Mouse (Mus musculus) lung, embryonic 14.5 days (tissue): ENCODE data around the gene P3h2. TPM values are rescaled to one million over a fixed set of nuclear protein-coding genes. Genes with fewer than 3 reads are reported as not detected.

Experiments used
- ATAC-seq: fragments of 200-750 bp; cut with Nextera tagmentation; 2 replicates; pipeline ENCODE4 v1.8.0; 2017; ENCODE audit warnings: mild to moderate bottlenecking, moderate TSS enrichment, moderate library complexity; ENCODE audit not compliant: insufficient read depth
- DNase-seq: peaks from one replicate; pipeline ENCODE4 v3.0.0-alpha.2; 2015
- H3K27ac ChIP-seq: fragments of 300-500 bp; sonication (generic); 2 replicates; pipeline ENCODE4 v1.5.1; 2014; ENCODE audit warnings: low read depth, mild to moderate bottlenecking, moderate library complexity
- H3K27me3 ChIP-seq: fragments of 300-500 bp; sonication (generic); 2 replicates; pipeline ENCODE4 v1.6.1; 2014; ENCODE audit warnings: low read length, control low read depth; ENCODE audit not compliant: insufficient read depth
- H3K36me3 ChIP-seq: fragments of 300-500 bp; sonication (generic); 2 replicates; pipeline ENCODE4 v1.6.1; 2014; ENCODE audit warnings: control low read depth; ENCODE audit not compliant: insufficient read depth
- H3K4me1 ChIP-seq: fragments of 300-500 bp; sonication (generic); 2 replicates; pipeline ENCODE4 v1.6.1; 2014; ENCODE audit warnings: antibody characterized with exemption, control low read depth; ENCODE audit not compliant: insufficient read depth
- H3K4me2 ChIP-seq: fragments of 300-500 bp; sonication (generic); 2 replicates; pipeline ENCODE4 v1.6.1; 2014; ENCODE audit warnings: mild to moderate bottlenecking
- H3K4me3 ChIP-seq: fragments of 300-500 bp; sonication (generic); 2 replicates; pipeline ENCODE4 v1.5.1; 2014; ENCODE audit warnings: low read depth, low read length
- H3K9ac ChIP-seq: fragments of 300-500 bp; sonication (generic); 2 replicates; pipeline ENCODE4 v1.6.1; 2014
- H3K9me3 ChIP-seq: fragments of 300-500 bp; sonication (generic); 2 replicates; pipeline ENCODE4 v1.6.1; 2016; ENCODE audit warnings: low read depth, low read length, control low read depth
- CTCF ChIP-seq: IDR thresholded peaks from 2 replicates; pipeline ENCODE4 v1.5.1; 2016; ENCODE audit warnings: antibody characterized with exemption, low read depth
- WGBS: fragments of 180-500 bp; shearing (Covaris S2); extraction: QIAGEN DNeasy Blood & Tissue Kit; methylation state at CpG from one replicate; pipeline ENCODE4 v1.1.7; 2014; 5-methylcytosine and 5-hydroxymethylcytosine counted together
- polyA plus RNA-seq: library from polyadenylated mRNA; unstranded; fragments of >200 nt; fragmentation: Nextera tagmentation; extraction: Ambion mirVana; gene quantifications from 2 replicates; pipeline ENCODE4 v1.2.1, GENCODE M21; 2014

Gene P3h2
- polyA plus RNA-seq, 1 experiment from 2014 or later: 9.1 TPM

DNA sequence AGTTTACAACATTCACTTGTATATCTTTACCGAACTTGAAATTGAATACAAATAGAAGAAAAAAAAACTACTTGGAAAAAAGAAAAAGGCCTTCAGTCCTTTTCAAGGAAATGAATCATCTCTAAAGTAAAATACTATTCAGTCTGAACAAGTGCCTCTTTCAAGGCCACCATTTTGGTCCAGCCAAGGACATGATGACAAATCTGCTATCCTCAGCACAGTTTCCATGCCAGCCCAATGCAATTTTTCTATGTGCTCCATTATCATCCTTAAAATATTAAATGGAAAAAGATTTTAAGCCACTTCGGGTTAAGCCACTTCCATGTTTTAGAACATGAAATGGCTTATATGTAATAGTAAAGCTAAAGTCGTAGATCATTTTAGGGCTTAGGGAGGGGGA is 35.2 kb downstream of the P3h2 start:
- no peak overlapping the region for H3K9ac ChIP-seq
- no peaks in the 10 kb centered on the region for H3K9me3 ChIP-seq
- DNase-seq (no peak), ATAC-seq (no peak)
- H3K4me1 ChIP-seq: no peaks in the 10 kb centered on the region
- H3K4me3 ChIP-seq: no peak overlapping the region
- no peaks in the 10 kb centered on the region for H3K27me3 ChIP-seq
- H3K4me2 ChIP-seq: no peak overlapping the region
- H3K36me3 ChIP-seq: no peaks in the 10 kb centered on the region
- H3K27ac ChIP-seq: no peak overlapping the region
- TF ChIP-seq CTCF: no peak
- 80% methylated on average over 3 of the region's 3 CpGs for WGBS

DNA sequence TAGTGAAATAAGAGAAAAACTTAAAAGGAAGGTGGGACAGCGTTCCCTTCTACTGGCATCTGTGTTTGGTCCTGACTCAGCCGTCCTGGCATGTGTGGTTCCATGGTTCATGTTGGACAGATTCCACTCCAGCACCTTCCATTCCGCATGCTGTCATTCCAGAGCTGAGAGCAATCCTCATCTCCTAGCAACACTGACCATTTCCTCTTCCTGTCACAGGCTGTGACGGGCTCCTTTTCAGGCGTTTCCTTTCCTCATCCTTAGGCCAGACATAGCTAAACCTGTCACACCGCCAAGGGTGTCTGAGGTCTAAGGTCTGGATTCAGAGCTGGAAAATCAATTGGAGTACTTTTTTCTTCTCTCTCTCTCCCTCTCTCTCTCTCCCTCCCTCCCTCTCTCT is 40.5 kb downstream of the P3h2 start:
- H3K27me3 ChIP-seq: no peaks in the 10 kb centered on the region
- H3K9me3 ChIP-seq: no peaks in the 10 kb centered on the region
- H3K4me2 ChIP-seq: no peak overlapping the region
- H3K4me1 ChIP-seq: no peaks in the 10 kb centered on the region
- no peak overlapping the region for H3K9ac ChIP-seq
- H3K27ac ChIP-seq: no peak overlapping the region
- no peak overlapping the region for H3K4me3 ChIP-seq
- peak; percentile 76; the same call in 1 of the 2 replicates for ATAC-seq
- DNase-seq: peak; percentile 64
- TF ChIP-seq CTCF: no peak
- no peaks in the 10 kb centered on the region for H3K36me3 ChIP-seq
- 33% methylated on average over 6 of the region's 6 CpGs for WGBS

DNA sequence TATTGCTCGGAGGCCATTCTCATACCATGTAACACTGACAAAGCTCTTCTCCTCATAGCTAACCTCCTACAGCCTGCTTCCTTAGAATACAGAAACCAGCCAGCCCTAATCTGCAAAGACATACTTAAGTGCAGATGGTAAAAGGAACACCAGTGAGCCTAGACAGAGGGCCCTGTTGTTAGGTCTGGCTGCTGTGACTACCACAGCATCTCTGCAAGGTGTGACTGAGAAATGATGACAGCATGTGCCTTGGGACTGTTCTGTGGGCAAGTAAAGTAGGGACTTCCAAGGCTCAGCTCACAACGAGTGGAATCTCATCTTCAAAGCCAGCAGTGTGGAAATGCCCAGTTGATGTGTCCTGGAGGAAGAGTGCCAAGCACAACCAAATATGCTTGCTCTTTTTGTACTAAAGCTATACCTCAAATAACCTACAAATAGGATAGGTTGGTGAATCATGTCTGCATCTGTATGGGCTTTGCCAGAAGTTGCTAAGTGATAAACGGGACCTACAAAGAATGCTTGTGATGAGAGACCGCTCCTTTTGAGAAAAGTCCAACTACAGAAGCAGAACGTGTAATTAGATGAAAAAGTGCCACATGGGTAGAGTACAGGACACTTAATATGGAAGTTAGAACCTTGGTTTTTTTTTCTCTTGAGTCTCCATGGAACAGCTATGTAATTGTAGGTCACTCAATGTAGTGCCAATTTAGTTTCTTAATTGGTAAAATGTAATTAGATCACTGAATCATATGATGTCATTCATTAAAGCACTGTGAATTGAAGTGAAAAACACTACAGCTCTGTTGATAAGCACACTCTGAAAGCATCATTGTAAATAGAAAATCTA is 45.1 kb downstream of the P3h2 start:
- Histone ChIP-seq H3K36me3 (no peaks in the 10 kb centered on the region), H3K27me3 (no peaks in the 10 kb centered on the region), H3K4me2 (no peak overlapping the region), H3K9ac (no peak overlapping the region), H3K4me1 (no peaks in the 10 kb centered on the region), H3K9me3 (no peaks in the 10 kb centered on the region), H3K27ac (no peak overlapping the region), H3K4me3 (no peak overlapping the region)
- WGBS: 70% methylated on average over 5 of the region's 5 CpGs
- no peak for TF ChIP-seq CTCF
- ATAC-seq (no peak), DNase-seq (no peak)

DNA sequence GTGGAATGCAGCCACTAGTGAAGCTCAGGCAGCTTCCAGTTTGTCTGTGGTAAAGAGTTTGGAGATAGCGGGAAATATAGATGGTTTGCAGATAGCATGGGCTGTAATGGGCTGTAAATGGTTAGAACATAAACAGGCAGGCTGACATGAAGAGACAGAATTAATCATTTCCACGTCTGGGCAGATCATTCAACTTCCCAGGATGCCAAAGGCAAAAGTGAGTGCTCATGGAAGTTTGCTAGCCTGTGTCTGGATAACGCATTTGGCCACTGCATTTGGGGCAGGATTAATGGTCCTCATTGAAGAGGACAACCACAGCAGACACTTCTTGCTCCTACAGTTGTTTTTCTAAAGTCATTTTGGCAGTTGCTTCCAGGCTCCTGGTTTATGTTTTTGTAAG is 52.0 kb downstream of the P3h2 start:
- ATAC-seq: no peak
- no peak overlapping the region for H3K27ac ChIP-seq

DNA sequence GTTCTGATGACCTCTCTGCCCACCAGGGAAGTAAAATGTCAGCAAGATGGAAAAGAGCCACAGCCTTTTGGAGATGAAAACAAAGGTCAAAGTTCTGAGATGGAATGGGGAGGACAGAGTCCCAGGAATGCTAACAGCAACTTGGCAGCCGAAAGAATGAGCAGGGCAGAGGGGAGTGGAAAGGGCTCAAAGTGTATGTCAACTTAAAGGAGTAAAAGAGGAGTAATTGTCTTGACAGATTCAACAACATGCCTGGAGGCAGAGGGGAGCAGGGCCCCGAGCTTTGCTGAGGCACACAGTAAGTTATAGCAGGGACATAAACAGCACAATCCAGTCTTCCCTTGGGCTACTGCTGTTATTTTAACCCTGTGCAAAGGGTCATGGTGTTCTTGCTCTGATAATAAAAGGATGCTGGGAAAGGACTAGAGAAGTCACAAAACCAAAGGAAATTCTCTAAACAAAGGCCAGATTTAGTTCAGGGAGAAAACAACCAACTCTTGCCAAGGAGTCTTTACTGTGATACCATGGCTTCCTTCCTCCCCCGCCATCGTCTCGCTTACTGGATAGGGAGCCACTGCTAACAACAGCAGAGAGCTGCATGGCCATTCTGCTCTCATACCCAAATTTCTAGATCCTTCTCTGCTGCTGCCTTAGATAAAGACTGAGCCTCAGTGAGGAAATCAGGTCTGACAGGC is 56.0 kb downstream of the P3h2 start:
- 0 out of 2 replicates have a peak, but pooled peaks have one; percentile 32 for ATAC-seq
- H3K9ac ChIP-seq: no peak overlapping the region
- H3K4me1 ChIP-seq: peaks cover 29% of the 10 kb centered on the region
- H3K27me3 ChIP-seq: no peaks in the 10 kb centered on the region
- TF ChIP-seq CTCF: no peak
- H3K36me3 ChIP-seq: no peaks in the 10 kb centered on the region
- peak overlapping the region; percentile 56; the same call in 1 of the 2 replicates for H3K27ac ChIP-seq
- H3K4me3 ChIP-seq: no peak overlapping the region
- DNase-seq: peak; percentile 32
- H3K9me3 ChIP-seq: no peaks in the 10 kb centered on the region
- H3K4me2 ChIP-seq: no peak overlapping the region
- 40% methylated on average over 5 of the region's 5 CpGs for WGBS

More for the DNA sequence above, 52.0 kb downstream of the P3h2 start:
- Histone ChIP-seq H3K9ac (no peak overlapping the region), H3K4me3 (no peak overlapping the region), H3K27me3 (no peaks in the 10 kb centered on the region), H3K9me3 (no peaks in the 10 kb centered on the region), H3K4me2 (no peak overlapping the region), H3K36me3 (no peaks in the 10 kb centered on the region), H3K4me1 (peaks cover 24% of the 10 kb centered on the region)
- no peak for DNase-seq
- no peak for TF ChIP-seq CTCF
- WGBS: 29% methylated on average over 3 of the region's 3 CpGs

DNA sequence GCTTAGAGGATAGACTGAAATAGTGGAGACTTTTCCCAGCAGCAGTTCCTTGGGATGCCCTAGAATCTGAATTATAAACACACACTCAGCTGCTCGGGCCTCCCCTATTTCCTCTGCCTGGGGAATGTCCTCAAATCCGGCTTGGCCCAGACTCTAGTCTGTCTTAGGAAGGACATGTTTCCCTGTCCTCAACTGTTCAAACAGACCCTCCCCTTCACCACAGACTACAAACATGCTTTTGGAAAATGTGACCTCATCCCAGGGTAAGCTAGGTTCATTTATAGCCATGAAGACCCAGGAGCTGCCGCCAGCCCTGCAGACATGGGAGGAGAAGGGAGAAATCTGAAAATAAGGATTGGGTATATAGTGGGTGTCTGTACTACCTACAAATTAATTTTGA is 57.7 kb downstream of the P3h2 start:
- Histone ChIP-seq H3K27me3 (no peaks in the 10 kb centered on the region), H3K36me3 (no peaks in the 10 kb centered on the region), H3K9ac (no peak overlapping the region), H3K27ac (no peak overlapping the region), H3K4me3 (no peak overlapping the region), H3K4me2 (no peak overlapping the region), H3K9me3 (no peaks in the 10 kb centered on the region), H3K4me1 (peaks cover 25% of the 10 kb centered on the region)
- ATAC-seq (peak; percentile 78), DNase-seq (peak; percentile 62)
- TF ChIP-seq CTCF: no peak
- WGBS: 31% methylated on average over 3 of the region's 3 CpGs

DNA sequence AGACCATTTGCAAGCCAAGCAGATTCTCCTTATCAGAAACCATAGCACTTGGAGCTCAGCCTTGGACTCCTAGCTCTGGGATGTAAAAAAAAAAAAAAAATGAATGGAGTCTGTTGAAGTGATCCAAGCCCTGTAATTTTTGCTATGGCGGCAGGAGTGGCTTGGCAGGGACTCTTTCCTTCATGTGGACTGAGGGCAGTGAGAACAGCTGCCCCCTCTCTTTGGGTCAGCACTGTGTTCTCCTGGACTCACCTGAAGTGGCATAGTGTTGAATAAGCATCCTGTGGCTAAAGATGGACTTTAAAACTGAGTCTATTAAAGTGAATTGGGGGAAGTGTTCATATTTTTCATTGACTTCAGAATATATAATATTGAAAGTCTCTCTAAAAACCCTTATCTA is 58.2 kb downstream of the P3h2 start:
- no peak overlapping the region for H3K27ac ChIP-seq
- peaks cover 29% of the 10 kb centered on the region for H3K4me1 ChIP-seq
- DNase-seq (no peak), ATAC-seq (no peak)
- H3K9me3 ChIP-seq: no peaks in the 10 kb centered on the region
- 55% methylated on average over 1 of the region's 1 CpGs for WGBS
- no peak overlapping the region for H3K4me3 ChIP-seq
- no peak overlapping the region for H3K9ac ChIP-seq
- no peak overlapping the region for H3K4me2 ChIP-seq
- H3K36me3 ChIP-seq: no peaks in the 10 kb centered on the region
- TF ChIP-seq CTCF: no peak
- no peaks in the 10 kb centered on the region for H3K27me3 ChIP-seq
